Mouse (Mus musculus): Measurements from ENCODE around the gene Prelp.

DNA sequence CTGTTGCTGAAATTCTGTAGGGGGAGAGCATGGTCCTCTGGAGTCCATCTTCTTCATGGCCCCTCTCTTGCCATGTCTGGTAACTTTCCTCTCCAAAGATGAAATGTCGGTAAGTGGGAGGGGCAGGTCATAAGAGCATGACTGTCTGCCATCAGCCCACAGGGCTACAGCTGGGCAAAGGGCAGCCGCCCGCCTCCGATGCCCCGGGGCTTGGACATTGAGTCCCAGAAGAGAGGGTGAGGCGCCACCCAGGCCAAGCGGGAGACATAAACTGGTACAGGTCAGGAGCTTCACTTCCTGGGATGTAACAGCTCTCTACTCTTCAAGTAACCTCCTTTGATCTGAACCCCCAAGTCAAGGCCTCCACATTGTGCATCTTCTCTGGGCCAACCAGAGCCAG is 44.3 kb downstream of the Prelp start:
- TF ChIP-seq POLR2A (IDR thresholded peaks at IDR 0.05; ENCODE audit: control insufficient read depth, extremely low read depth, insufficient read depth, low read length, poor library complexity) (no peak), CTCF (IDR thresholded peaks at IDR 0.05; ENCODE audit: borderline replicate concordance, control insufficient read depth, extremely low read depth, insufficient read depth, low read length, poor library complexity) (no peak)
